Mouse (Mus musculus): Measurements from ENCODE around the gene Senp6.

The Senp6 gene

GRCm38 (mm10) chr9:80066367-80067220 lies at the start of gene Senp6:
Gene Senp6 (plus strand): TSS chr9:80066903.
- no peak for TF ChIP-seq GATA4 (IDR thresholded peaks at IDR 0.05; ENCODE audit: insufficient replicate concordance, low read length)

- no peak for TF ChIP-seq GATA4 (IDR thresholded peaks at IDR 0.05; ENCODE audit: insufficient replicate concordance, low read length)
These were observed 46.3 kb upstream of the Senp6 start for GRCm38 (mm10) chr9:80020429-80020828.

GRCm38 (mm10) chr9:80021648-80022047 lies 45.1 kb upstream of the Senp6 start:
- TF ChIP-seq GATA4 (IDR thresholded peaks at IDR 0.05; ENCODE audit: insufficient replicate concordance, low read length), result no peak

- TF ChIP-seq GATA4 (IDR thresholded peaks at IDR 0.05; ENCODE audit: insufficient replicate concordance, low read length), result peak; percentile 26; the same call in 1 of the 2 replicates
These were observed 43.9 kb upstream of the Senp6 start for GRCm38 (mm10) chr9:80022821-80023220.

- no peak for TF ChIP-seq GATA4 (IDR thresholded peaks at IDR 0.05; ENCODE audit: insufficient replicate concordance, low read length)
These were observed 40.7 kb upstream of the Senp6 start for GRCm38 (mm10) chr9:80026017-80026416.

GRCm38 (mm10) chr9:80026581-80027021 lies 40.1 kb upstream of the Senp6 start:
- peak; percentile 14; the same call in 1 of the 2 replicates for TF ChIP-seq GATA4 (IDR thresholded peaks at IDR 0.05; ENCODE audit: insufficient replicate concordance, low read length)

GRCm38 (mm10) chr9:80037262-80037996 lies 29.3 kb upstream of the Senp6 start:
- TF ChIP-seq GATA4 (IDR thresholded peaks at IDR 0.05; ENCODE audit: insufficient replicate concordance, low read length), result no peak

GRCm38 (mm10) chr9:80037997-80038383 lies 28.7 kb upstream of the Senp6 start:
- TF ChIP-seq GATA4 (IDR thresholded peaks at IDR 0.05; ENCODE audit: insufficient replicate concordance, low read length), result no peak

GRCm38 (mm10) chr9:80039296-80039815 lies 27.3 kb upstream of the Senp6 start:
- no peak for TF ChIP-seq GATA4 (IDR thresholded peaks at IDR 0.05; ENCODE audit: insufficient replicate concordance, low read length)

- no peak for TF ChIP-seq GATA4 (IDR thresholded peaks at IDR 0.05; ENCODE audit: insufficient replicate concordance, low read length)
These were observed 13.8 kb upstream of the Senp6 start for GRCm38 (mm10) chr9:80052951-80053350.

GRCm38 (mm10) chr9:80057690-80058089 lies 9.0 kb upstream of the Senp6 start:
- TF ChIP-seq GATA4 (IDR thresholded peaks at IDR 0.05; ENCODE audit: insufficient replicate concordance, low read length), result no peak

GRCm38 (mm10) chr9:80067221-80068027 lies 721 bp downstream of the Senp6 start:
- TF ChIP-seq GATA4 (IDR thresholded peaks at IDR 0.05; ENCODE audit: insufficient replicate concordance, low read length), result no peak

GRCm38 (mm10) chr9:80068028-80068515 lies 1.4 kb downstream of the Senp6 start:
- TF ChIP-seq GATA4 (IDR thresholded peaks at IDR 0.05; ENCODE audit: insufficient replicate concordance, low read length), result no peak

GRCm38 (mm10) chr9:80068735-80069315 lies 2.1 kb downstream of the Senp6 start:
- TF ChIP-seq GATA4 (IDR thresholded peaks at IDR 0.05; ENCODE audit: insufficient replicate concordance, low read length), result no peak

Data from liver, adult (tissue).